Mouse (Mus musculus): ENCODE measurements around the gene Hspb9. TPM values are rescaled to one million over a fixed set of nuclear protein-coding genes. Genes with fewer than 3 reads are reported as not detected.

Gene Hspb9
- polyA plus RNA-seq, 1 experiment from 2014 or later: 0.96 TPM

- Histone ChIP-seq H3K36me3 (ENCODE audit: control insufficient read depth, insufficient read depth, low read length) (no peaks in the 10 kb centered on the region), H3K4me2 (ENCODE audit: low read length) (no peak overlapping the region), H3K9me3 (ENCODE audit: control insufficient read depth, low read length) (no peaks in the 10 kb centered on the region), H3K4me3 (ENCODE audit: low read depth, low read length) (no peak overlapping the region), H3K27ac (ENCODE audit: low read depth) (no peak overlapping the region), H3K27me3 (replicated peaks; ENCODE audit: control insufficient read depth, insufficient read depth, low read length) (peaks cover 37% of the 10 kb centered on the region), H3K9ac (ENCODE audit: low read length) (no peak overlapping the region), H3K4me1 (replicated peaks; ENCODE audit: control insufficient read depth, insufficient read depth, low read length) (peaks cover 10% of the 10 kb centered on the region)
- ATAC-seq (replicated peaks; ENCODE audit: low FRiP score, low TSS enrichment, low read depth) (no peak), DNase-seq (ENCODE audit: low spot score) (no peak)
- WGBS: 71% methylated on average over 6 of the region's 6 CpGs
Observed at GRCm38 (mm10) chr11:100756476-100756875, 42.8 kb downstream of the Hspb9 start.

GRCm38 (mm10) chr11:100757566-100757965 lies 43.9 kb downstream of the Hspb9 start:
- no peak overlapping the region for H3K4me2 ChIP-seq (ENCODE audit: low read length)
- H3K9ac ChIP-seq (ENCODE audit: low read length): no peak overlapping the region
- no peak for ATAC-seq (replicated peaks; ENCODE audit: low FRiP score, low TSS enrichment, low read depth)
- no peak for DNase-seq (ENCODE audit: low spot score)
- H3K27ac ChIP-seq (ENCODE audit: low read depth): no peak overlapping the region
- peaks cover 10% of the 10 kb centered on the region for H3K4me1 ChIP-seq (replicated peaks; ENCODE audit: control insufficient read depth, insufficient read depth, low read length)
- 84% methylated on average over 12 of the region's 12 CpGs for WGBS
- H3K9me3 ChIP-seq (ENCODE audit: control insufficient read depth, low read length): no peaks in the 10 kb centered on the region
- no peaks in the 10 kb centered on the region for H3K36me3 ChIP-seq (ENCODE audit: control insufficient read depth, insufficient read depth, low read length)
- H3K27me3 ChIP-seq (replicated peaks; ENCODE audit: control insufficient read depth, insufficient read depth, low read length): peaks cover 37% of the 10 kb centered on the region
- no peak overlapping the region for H3K4me3 ChIP-seq (ENCODE audit: low read depth, low read length)

GRCm38 (mm10) chr11:100758707-100759610 lies 45.3 kb downstream of the Hspb9 start:
- no peak for ATAC-seq (replicated peaks; ENCODE audit: low FRiP score, low TSS enrichment, low read depth)
- WGBS: 3% methylated on average over 35 of the region's 35 CpGs

GRCm38 (mm10) chr11:100759611-100760233 lies 46.1 kb downstream of the Hspb9 start, which contains the start of gene Kcnh4:
Gene Kcnh4, minus strand, starts transcription at chr11:100759942.
- Histone ChIP-seq H3K9ac (ENCODE audit: low read length) (no peak within 1 kb of the TSS), H3K9me3 (ENCODE audit: control insufficient read depth, low read length) (no peaks in the 10 kb centered on the region), H3K4me3 (ENCODE audit: low read depth, low read length) (peak within 1 kb of the TSS; percentile 27), H3K27me3 (replicated peaks; ENCODE audit: control insufficient read depth, insufficient read depth, low read length) (peaks cover 40% of the 10 kb centered on the region), H3K4me1 (replicated peaks; ENCODE audit: control insufficient read depth, insufficient read depth, low read length) (peaks cover 10% of the 10 kb centered on the region), H3K27ac (ENCODE audit: low read depth) (no peak within 1 kb of the TSS), H3K4me2 (ENCODE audit: low read length) (peak within 1 kb of the TSS; percentile 47), H3K36me3 (ENCODE audit: control insufficient read depth, insufficient read depth, low read length) (no peaks in the 10 kb centered on the region)
- WGBS: 1% methylated on average over 50 of the region's 51 CpGs
- ATAC-seq (replicated peaks; ENCODE audit: low FRiP score, low TSS enrichment, low read depth): no peak; the same call in 1 of the 2 replicates
- no peak for DNase-seq (ENCODE audit: low spot score)

More at GRCm38 (mm10) chr11:100758707-100759610, 45.3 kb downstream of the Hspb9 start:
- peak overlapping the region; percentile 47 for H3K4me2 ChIP-seq (ENCODE audit: low read length)
- peaks cover 40% of the 10 kb centered on the region for H3K27me3 ChIP-seq (replicated peaks; ENCODE audit: control insufficient read depth, insufficient read depth, low read length)
- peak overlapping the region; percentile 27; the same call in 1 of the 2 replicates for H3K4me3 ChIP-seq (ENCODE audit: low read depth, low read length)
- no peak overlapping the region for H3K9ac ChIP-seq (ENCODE audit: low read length)
- no peaks in the 10 kb centered on the region for H3K36me3 ChIP-seq (ENCODE audit: control insufficient read depth, insufficient read depth, low read length)
- peaks cover 10% of the 10 kb centered on the region for H3K4me1 ChIP-seq (replicated peaks; ENCODE audit: control insufficient read depth, insufficient read depth, low read length)
- DNase-seq (ENCODE audit: low spot score): peak; percentile 86
- no peak overlapping the region for H3K27ac ChIP-seq (ENCODE audit: low read depth)
- no peaks in the 10 kb centered on the region for H3K9me3 ChIP-seq (ENCODE audit: control insufficient read depth, low read length)

GRCm38 (mm10) chr11:100761547-100762045 lies 47.9 kb downstream of the Hspb9 start:
- peak overlapping the region; percentile 25 for H3K9ac ChIP-seq (ENCODE audit: low read length)

GRCm38 (mm10) chr11:100762831-100763230 lies 49.2 kb downstream of the Hspb9 start, which contains the start of gene Hcrt:
Gene Hcrt, minus strand, starts transcription at chr11:100762931.
- no peak for ATAC-seq (replicated peaks; ENCODE audit: low FRiP score, low TSS enrichment, low read depth)
- peak within 1 kb of the TSS; percentile 25 for H3K9ac ChIP-seq (ENCODE audit: low read length)

More at GRCm38 (mm10) chr11:100761547-100762045, 47.9 kb downstream of the Hspb9 start:
- peak overlapping the region; percentile 35 for H3K4me3 ChIP-seq (ENCODE audit: low read depth, low read length)
- peaks cover 10% of the 10 kb centered on the region for H3K4me1 ChIP-seq (replicated peaks; ENCODE audit: control insufficient read depth, insufficient read depth, low read length)
- H3K27me3 ChIP-seq (replicated peaks; ENCODE audit: control insufficient read depth, insufficient read depth, low read length): peaks cover 40% of the 10 kb centered on the region
- ATAC-seq (replicated peaks; ENCODE audit: low FRiP score, low TSS enrichment, low read depth) (peak; percentile 48; the same call in 1 of the 2 replicates), DNase-seq (ENCODE audit: low spot score) (peak; percentile 94)
- H3K27ac ChIP-seq (ENCODE audit: low read depth): no peak overlapping the region
- H3K9me3 ChIP-seq (ENCODE audit: control insufficient read depth, low read length): no peaks in the 10 kb centered on the region
- no peaks in the 10 kb centered on the region for H3K36me3 ChIP-seq (ENCODE audit: control insufficient read depth, insufficient read depth, low read length)
- WGBS: under 1% methylated on average over 27 of the region's 27 CpGs
- H3K4me2 ChIP-seq (ENCODE audit: low read length): peak overlapping the region; percentile 58

More at GRCm38 (mm10) chr11:100762831-100763230, 49.2 kb downstream of the Hspb9 start, which contains the start of gene Hcrt:
- H3K36me3 ChIP-seq (ENCODE audit: control insufficient read depth, insufficient read depth, low read length): no peaks in the 10 kb centered on the region
- H3K27ac ChIP-seq (ENCODE audit: low read depth): no peak within 1 kb of the TSS
- peak within 1 kb of the TSS; percentile 58 for H3K4me2 ChIP-seq (ENCODE audit: low read length)
- H3K27me3 ChIP-seq (replicated peaks; ENCODE audit: control insufficient read depth, insufficient read depth, low read length): peaks cover 40% of the 10 kb centered on the region
- H3K9me3 ChIP-seq (ENCODE audit: control insufficient read depth, low read length): no peaks in the 10 kb centered on the region
- H3K4me1 ChIP-seq (replicated peaks; ENCODE audit: control insufficient read depth, insufficient read depth, low read length): peaks cover 10% of the 10 kb centered on the region
- WGBS: 85% methylated on average over 7 of the region's 7 CpGs
- H3K4me3 ChIP-seq (ENCODE audit: low read depth, low read length): peak within 1 kb of the TSS; percentile 35
- DNase-seq (ENCODE audit: low spot score): no peak

Other genes starting within 250 kb of the Hspb9 start
- gene Klhl11, start 241.1 kb upstream of the Hspb9 start, polyA plus RNA-seq (2014; fragmentation: Nextera tagmentation; extraction: Ambion mirVana): 8.3 and 9.6 TPM in 2 replicates
- gene Acly, start 185.8 kb upstream of the Hspb9 start, polyA plus RNA-seq (2014; fragmentation: Nextera tagmentation; extraction: Ambion mirVana): 164 and 177 TPM in 2 replicates
- gene Ttc25, start 168.2 kb upstream of the Hspb9 start, polyA plus RNA-seq (2014; fragmentation: Nextera tagmentation; extraction: Ambion mirVana): 0.46 and 0.69 TPM in 2 replicates
- 34.7 and 39.2 TPM in 2 replicates for gene Cnp, start 138.9 kb upstream of the Hspb9 start, polyA plus RNA-seq (2014; fragmentation: Nextera tagmentation; extraction: Ambion mirVana)
- 71.9 and 72.1 TPM in 2 replicates for gene Nkiras2, start 94.6 kb upstream of the Hspb9 start, polyA plus RNA-seq (2014; fragmentation: Nextera tagmentation; extraction: Ambion mirVana)
- gene Dnajc7, start 93.7 kb upstream of the Hspb9 start, polyA plus RNA-seq (2014; fragmentation: Nextera tagmentation; extraction: Ambion mirVana): 61.7 and 70.5 TPM in 2 replicates
- 0.26 TPM in 1 of 2 replicates, not detected in the other for gene Zfp385c, start 21.4 kb upstream of the Hspb9 start, polyA plus RNA-seq (2014; fragmentation: Nextera tagmentation; extraction: Ambion mirVana)
- gene Dhx58, start 9.6 kb upstream of the Hspb9 start, polyA plus RNA-seq (2014; fragmentation: Nextera tagmentation; extraction: Ambion mirVana): 2.2 and 2.4 TPM in 2 replicates
- 55.5 and 60.0 TPM in 2 replicates for gene Kat2a, start 1.4 kb upstream of the Hspb9 start, polyA plus RNA-seq (2014; fragmentation: Nextera tagmentation; extraction: Ambion mirVana)
- gene Rab5c, start 24.4 kb downstream of the Hspb9 start, polyA plus RNA-seq (2014; fragmentation: Nextera tagmentation; extraction: Ambion mirVana): 61.2 and 63.0 TPM in 2 replicates
- 0.27 and 0.41 TPM in 2 replicates for gene Kcnh4, start 46.1 kb downstream of the Hspb9 start, polyA plus RNA-seq (2014; fragmentation: Nextera tagmentation; extraction: Ambion mirVana)
- not detected in 2 replicates for gene Hcrt, start 49.1 kb downstream of the Hspb9 start, polyA plus RNA-seq (2014; fragmentation: Nextera tagmentation; extraction: Ambion mirVana)
- gene Ghdc, start 57.1 kb downstream of the Hspb9 start, polyA plus RNA-seq (2014; fragmentation: Nextera tagmentation; extraction: Ambion mirVana): 3.5 and 3.6 TPM in 2 replicates
- gene Stat5b, start 136.9 kb downstream of the Hspb9 start, polyA plus RNA-seq (2014; fragmentation: Nextera tagmentation; extraction: Ambion mirVana): 27.0 and 27.8 TPM in 2 replicates
- 5.3 and 5.5 TPM in 2 replicates for gene Stat5a, start 145.5 kb downstream of the Hspb9 start, polyA plus RNA-seq (2014; fragmentation: Nextera tagmentation; extraction: Ambion mirVana)
- 36.6 and 42.9 TPM in 2 replicates for gene Stat3, start 225.7 kb downstream of the Hspb9 start, polyA plus RNA-seq (2014; fragmentation: Nextera tagmentation; extraction: Ambion mirVana)